Mouse (Mus musculus): ENCODE measurements around the gene Rasl10a. TPM values are rescaled to one million over a fixed set of nuclear protein-coding genes. Genes with fewer than 3 reads are reported as not detected.

Gene Rasl10a
- total RNA-seq (2021): not detected
- long read RNA-seq, experiment 1: 0 reads
- long read RNA-seq, experiment 2: 0 reads

GRCm38 (mm10) chr11:5057856-5058641, at the start of gene Rasl10a:
Rasl10a (plus strand) TSS chr11:5058128.
- no peak for DNase-seq

DNA sequence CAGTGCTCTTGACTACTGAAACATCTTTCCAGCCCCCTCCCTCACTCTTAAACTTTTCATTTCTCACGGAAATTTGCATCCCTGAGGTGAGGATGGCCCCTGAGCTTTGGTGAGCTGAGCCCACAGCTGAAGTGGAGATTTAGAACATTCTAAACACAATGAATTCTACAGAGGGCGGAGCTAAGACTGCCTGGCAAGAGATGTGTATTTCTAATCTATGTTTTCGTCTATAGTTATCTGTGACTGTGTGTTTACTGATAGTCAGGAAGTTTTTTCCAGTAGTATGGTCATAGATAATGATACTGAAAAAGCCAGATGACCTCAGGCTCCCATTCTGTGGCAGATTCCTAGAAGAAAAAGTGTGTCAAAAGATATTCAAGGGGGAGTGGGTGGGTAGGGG, 49.1 kb upstream of the Rasl10a start:
- DNase-seq: no peak

- no peak for DNase-seq
Measured at GRCm38 (mm10) chr11:5009354-5010074, 48.4 kb upstream of the Rasl10a start.

DNA sequence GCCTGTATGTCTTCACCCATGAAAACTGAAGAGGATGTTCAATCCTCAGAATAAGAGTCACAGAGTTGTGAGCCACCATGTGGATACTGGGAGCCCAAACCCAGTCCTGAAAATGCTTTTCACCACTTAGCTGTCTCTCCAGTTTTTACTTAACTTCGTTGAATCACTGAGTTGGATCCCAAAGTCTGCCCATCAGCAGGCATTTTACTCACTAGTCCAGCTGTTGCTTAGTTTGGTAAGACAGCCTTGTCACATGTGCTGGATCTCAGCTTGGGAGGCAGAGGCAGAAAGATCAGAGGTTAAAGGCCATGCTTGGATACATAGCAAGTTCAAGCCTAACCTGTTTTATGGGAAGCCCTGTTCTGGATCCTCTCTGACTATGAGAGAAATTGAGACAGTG, 47.7 kb upstream of the Rasl10a start:
- no peak for DNase-seq

DNA sequence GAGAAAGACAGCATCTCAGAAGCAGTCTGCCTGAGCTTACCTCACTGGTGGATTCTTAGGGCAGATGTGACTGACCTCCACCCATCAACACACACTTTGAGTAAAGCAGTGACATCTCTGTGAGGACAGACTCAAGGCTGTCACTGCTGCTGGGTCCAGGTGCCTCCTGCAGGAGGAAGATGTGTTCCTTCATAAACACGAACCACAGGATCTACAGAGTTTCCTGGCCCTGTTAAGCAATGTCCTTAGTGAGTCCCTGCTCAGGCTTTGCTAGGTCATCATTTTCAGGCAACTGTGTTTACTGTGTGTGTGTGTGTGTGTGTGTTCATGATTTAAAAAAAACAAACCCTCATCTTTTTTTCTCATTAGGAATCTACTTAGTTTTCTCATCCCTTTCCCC, 46.4 kb upstream of the Rasl10a start:
- no peak for DNase-seq

DNA sequence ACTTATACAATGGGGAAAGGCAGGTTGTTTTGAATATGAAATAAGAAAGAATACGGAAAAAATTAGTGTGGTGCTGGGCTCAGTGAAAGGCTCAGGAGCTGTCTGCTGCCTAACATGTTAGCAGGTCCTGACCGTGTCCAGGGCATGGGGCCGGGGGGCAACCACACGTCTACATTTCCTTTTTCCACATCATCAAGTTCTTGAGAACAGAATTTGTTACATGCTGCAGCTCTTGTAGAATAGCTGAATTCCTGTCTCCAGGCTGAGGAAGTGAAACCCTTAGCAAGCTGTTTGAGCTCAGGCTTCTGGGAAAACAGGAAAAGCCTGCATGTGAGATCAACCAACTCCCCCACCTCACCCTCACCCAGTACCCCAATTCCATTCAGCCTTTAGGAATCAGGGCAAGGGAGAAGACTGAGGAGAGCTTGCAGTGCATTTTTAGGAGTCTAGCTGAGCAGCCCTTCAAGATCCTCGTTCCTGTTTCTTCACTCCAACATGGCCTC, 45.7 kb upstream of the Rasl10a start:
- no peak for DNase-seq

DNA sequence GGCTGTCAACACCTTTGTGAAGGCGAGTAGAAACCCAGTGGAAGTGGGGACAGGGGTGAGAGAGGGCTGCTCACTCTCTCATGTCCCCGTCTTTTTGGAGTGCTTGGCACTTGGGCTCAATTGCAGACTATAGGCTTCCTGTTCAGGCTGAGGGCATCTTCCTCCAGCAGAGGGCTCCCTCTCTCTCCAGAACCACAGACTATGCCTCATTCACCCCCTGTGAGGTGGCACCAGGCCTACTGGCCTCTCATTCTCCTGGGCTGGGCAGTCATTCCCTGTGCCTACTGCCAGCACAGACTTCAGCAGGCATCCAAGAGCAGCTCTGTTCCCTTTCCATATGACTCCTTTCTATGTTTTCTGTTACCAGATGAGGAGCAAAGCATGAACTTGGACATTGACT, 42.2 kb upstream of the Rasl10a start:
- DNase-seq: peak; percentile 83

- no peak for DNase-seq
Measured at GRCm38 (mm10) chr11:5016286-5016685, 41.6 kb upstream of the Rasl10a start.

GRCm38 (mm10) chr11:5017506-5017905, 40.4 kb upstream of the Rasl10a start:
- DNase-seq: no peak

- no peak for DNase-seq
Measured at GRCm38 (mm10) chr11:5025108-5025507, 32.8 kb upstream of the Rasl10a start.

DNA sequence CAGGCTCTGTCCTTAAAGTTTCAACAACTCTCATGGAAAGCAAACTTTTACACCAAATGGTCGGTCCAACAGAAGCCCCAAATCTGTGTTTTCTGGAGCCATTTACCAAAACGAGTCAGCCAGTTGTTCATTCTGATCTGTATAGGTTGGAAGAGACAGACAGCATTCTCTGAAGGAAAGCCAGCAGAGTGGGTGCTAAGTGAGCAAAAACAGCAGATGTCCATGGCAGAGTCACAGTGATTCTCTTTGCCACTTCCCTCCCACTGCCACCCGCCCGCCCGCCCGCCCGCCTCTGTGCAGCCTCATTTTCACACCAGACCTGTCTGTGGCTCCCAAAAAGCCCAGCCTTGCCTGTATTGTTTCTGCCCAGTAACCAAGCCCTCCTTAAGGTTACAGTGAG, 29.7 kb upstream of the Rasl10a start:
- no peak for DNase-seq

DNA sequence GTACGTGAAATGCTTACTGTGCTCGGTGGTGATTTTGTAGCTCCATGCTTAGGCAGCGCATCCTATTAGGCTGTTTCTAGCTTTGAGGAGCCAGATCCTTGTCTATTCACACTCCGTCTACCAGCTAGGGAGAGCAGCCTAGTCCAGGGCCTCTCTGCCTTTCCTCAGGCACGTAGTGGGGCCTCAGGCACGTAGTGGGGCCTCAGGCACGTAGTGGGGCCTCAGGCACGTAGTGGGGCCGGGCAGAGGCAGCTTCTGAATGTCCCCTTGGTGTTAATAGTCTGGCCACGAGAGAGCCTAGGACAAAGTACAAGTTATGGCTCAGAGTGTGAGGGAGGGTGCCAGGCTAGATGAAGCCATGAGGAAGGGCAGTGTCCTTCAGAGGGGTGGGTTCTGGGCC, 25.2 kb upstream of the Rasl10a start:
- no peak for DNase-seq

- DNase-seq: peak; percentile 26
Measured at GRCm38 (mm10) chr11:5033136-5033535, 24.8 kb upstream of the Rasl10a start.

GRCm38 (mm10) chr11:5035421-5035820, 22.5 kb upstream of the Rasl10a start:
- DNase-seq: no peak

- peak; percentile 50 for DNase-seq
Measured at GRCm38 (mm10) chr11:5037146-5037854, 20.6 kb upstream of the Rasl10a start.

DNA sequence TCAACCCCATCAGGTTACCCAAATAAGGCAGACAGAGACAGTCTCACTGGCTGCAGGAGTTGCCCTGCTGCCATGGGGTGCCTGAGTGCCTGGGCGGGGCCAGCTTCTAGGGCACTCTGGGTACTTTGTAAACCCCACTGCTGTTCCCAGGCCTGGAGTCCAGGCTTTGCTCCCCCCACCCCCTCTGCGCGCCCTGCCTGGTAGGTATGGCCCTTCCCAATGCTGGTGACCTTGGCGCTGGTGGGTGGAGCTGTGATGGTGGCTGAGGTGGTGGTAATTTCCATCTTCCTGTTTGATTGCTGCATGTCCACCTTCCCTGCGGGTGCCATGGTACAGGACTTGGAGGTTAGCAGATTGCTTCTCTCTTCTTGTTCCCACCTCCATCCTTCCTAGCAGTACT, 17.3 kb upstream of the Rasl10a start:
- no peak for DNase-seq

- no peak for DNase-seq
Measured at GRCm38 (mm10) chr11:5041144-5041780, 16.7 kb upstream of the Rasl10a start.

- DNase-seq: no peak
Measured at GRCm38 (mm10) chr11:5042645-5043381, 15.1 kb upstream of the Rasl10a start.

GRCm38 (mm10) chr11:5046321-5046926, 11.5 kb upstream of the Rasl10a start:
- no peak for DNase-seq

- DNase-seq: no peak
Measured at GRCm38 (mm10) chr11:5051629-5052028, 6.3 kb upstream of the Rasl10a start.

Data from gastrocnemius, postnatal 25 days (tissue).